Mouse (Mus musculus) stomach, postnatal 0 days (tissue): ENCODE measurements around the gene Ryr2.

Source experiments
- CTCF ChIP-seq: IDR thresholded peaks from 2 replicates; pipeline ENCODE4 v1.5.1; 2016; ENCODE audit warnings: antibody characterized with exemption, low read depth, mild to moderate bottlenecking, moderate library complexity
- EP300 ChIP-seq: optimal IDR thresholded peaks from 2 replicates; pipeline ENCODE3; 2016; ENCODE audit warnings: antibody characterized with exemption

GRCm38 (mm10) chr13:11958854-11959253 lies 147.9 kb downstream of the Ryr2 start:
- no peak for TF ChIP-seq CTCF
- no peak for TF ChIP-seq EP300
